Mouse (Mus musculus): ENCODE measurements around the gene Mobp.
"Not testable (repeated sequence)": the region's sequence is repeated elsewhere in the genome, so short reads cannot be mapped to it uniquely, and the experiment has no call there.

Mobp gene

DNA sequence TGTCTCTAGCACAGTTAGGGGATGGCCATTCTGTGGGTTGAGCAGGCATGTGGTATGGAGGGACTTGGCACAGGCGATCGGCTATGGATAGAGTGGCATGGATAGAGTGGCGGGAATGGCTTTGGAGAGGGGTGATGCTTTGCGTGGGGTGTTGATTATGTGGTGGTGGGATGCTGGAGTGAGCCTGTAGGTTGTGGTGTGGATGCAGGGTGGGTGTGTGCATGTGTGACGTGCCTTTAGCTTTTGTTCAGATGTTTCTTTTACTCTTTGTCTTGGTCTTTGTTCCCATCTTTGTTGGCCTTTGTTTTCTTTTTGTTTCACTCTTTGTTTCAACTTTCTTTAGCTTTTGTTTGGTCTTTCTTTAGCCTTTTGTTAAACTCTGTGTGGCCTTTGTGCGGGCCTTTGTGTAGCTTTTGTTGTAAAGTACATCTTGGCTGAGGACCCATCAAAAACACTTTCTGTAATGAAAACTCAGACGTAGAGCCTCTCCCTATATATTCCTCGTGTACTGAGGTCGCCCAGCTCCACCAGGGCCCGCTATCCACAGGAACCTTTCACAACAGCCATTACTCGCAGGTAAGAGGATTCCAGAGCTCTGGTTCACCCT is at the start of gene Mobp:
Mobp (plus strand) TSS at position 486 of the 607 bp plus-strand sequence.
- DNase-seq = no peak

DNA sequence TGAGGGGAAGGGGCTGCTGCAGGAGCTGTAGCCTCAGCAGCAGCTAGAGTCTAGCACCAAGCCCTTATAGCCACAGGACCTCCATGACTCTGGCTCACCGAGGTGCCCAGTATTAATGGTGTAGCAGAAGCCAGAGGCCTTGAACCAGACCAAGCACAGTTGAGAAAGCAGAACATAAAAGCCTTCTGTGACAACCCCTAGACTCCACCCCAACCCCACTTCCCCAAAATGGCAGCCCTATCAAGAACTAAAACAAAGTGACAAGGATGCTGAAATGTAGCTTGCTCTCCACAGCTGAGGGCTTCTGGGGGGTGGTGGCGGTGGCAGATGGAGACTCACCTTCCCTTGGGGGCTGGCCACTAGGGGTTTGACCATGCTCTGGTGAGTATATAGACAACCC is 48.3 kb upstream of the Mobp start:
- DNase-seq = no peak

DNA sequence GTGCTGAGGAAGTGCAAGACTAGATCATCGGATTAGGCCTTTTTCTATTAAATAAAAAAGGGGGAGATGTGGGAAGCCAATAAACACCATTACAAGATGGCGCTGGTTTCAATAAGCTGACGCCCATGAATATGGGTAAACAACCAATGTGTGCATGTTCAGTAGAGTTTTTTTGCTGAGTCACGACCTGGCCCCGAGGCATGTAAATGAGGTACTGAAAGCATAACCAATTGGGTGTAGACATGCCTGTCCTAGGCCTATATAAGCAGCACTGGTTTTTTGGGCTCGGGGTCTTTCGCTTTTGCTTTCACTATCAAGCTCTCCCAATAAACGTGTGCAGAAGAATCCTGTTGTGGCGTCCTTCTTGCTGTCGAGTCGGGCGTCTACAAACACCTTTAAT is 40.6 kb upstream of the Mobp start:
- DNase-seq = not testable (repeated sequence)

DNA sequence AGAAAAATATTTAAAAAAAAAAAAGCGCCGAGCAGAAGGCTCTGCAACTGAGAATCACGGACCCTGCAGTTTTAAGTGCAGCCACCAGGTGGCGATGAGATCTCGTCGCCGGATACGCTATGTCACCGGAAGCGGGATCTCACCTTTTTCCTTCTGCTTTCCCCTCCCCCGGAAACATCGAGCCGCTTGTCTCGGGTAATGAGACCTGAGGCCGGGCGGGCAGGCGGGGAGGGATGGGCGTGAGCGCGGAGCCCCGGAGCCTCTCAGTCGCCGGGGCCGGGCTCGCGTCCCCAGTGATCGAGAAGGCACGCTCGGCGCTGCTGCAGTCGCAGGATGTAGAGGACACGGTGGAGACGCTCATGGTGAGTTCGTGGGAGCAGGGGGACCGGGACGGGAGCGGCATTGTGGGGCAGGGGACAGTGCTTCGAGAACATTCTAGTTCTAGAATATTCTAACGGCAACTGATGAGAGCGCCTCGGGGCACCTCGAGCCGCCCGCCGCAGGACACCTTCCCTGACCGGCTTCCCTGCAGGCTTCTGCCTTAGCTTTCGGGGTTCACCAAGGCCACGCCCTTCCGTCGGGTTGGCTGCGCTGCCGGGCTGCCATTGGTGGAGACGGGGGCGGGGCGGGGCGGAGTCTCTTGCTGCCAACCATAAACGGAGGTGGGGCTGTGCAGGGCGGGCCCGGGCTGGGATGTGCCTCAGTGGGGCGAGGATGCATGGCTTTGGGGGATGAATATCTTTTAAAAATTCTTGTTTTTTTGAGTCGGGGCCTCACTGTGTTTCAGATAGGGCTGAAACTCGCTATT is 39.1 kb upstream of the Mobp start, which contains the start of gene Slc25a38:
Slc25a38 (plus strand) TSS at position 164 of the 808 bp plus-strand sequence.
- peak; percentile 97 to 98 for DNase-seq

DNA sequence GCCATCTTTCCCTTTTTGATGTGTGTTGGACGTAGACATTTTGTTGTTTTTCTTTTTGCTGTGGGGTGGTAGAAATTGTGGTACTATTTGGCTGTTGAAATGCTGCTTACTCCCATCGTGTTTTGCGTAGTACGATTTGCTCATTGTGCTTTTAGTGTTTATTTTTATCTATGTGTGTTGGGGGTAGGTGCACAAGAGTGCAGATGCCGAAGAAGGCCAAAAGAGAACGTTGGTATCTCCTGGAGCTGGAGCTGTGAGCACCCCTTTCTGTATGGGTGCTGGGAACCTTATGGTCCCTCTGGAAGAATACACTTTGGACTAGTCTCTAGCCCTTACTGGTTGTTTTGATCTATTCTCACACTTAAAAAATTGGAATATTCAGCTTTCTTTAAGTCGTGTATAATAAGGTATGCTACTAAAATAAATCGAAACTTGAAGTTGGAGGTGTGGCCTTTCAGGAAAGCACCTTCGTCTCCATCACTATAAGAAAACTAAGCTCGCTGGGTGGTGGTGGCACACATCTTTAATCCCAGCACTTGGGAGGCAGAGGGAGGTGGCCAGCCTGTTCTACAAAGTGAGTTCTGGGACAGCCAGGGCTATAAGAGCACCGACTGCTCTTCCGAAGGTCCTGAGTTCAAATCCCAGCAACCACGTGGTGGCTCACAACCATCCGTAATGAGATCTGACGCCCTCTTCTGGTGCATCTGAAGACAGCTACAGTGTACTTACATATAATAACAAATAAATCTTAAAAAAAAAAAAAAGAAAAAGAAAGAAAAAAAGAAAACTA is 38.2 kb upstream of the Mobp start:
- DNase-seq = no peak

DNA sequence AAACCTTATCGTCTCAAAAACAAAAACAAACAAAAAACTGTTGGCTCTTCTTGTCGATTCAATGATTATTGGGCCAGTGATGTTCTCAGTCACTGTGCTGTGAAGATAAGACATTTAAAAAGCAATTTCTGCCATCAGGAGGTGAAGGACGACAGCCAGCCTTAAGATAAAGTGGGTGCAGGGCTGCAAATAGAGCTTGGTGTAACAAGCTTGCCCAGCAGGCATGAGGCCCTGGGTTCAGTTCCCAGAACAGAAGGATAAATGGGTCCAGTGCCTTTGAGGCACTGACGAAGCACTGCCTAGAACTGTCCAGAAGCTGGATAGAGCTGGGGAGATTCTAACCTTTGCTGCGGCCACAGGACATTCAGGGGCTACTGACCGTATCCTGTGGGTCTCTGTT is 37.0 kb upstream of the Mobp start:
- DNase-seq = no peak

DNA sequence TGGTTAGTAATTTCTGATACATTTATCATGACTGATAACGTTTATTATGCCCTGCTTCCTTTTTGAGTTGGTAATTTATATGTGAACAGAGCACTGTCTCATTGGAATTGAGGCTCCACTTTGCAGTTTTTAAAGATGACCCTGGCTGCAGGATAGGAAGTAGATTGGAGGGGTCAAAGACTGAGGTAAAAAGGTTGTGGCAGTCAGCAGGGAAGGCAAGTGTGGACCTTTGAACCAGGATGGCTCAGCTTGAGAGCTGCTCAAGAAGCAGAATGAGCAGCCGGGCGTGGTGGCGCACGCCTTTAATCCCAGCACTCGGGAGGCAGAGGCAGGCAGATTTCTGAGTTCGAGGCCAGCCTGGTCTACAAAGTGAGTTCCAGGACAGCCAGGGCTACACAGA is 36.1 kb upstream of the Mobp start:
- no peak for DNase-seq

DNA sequence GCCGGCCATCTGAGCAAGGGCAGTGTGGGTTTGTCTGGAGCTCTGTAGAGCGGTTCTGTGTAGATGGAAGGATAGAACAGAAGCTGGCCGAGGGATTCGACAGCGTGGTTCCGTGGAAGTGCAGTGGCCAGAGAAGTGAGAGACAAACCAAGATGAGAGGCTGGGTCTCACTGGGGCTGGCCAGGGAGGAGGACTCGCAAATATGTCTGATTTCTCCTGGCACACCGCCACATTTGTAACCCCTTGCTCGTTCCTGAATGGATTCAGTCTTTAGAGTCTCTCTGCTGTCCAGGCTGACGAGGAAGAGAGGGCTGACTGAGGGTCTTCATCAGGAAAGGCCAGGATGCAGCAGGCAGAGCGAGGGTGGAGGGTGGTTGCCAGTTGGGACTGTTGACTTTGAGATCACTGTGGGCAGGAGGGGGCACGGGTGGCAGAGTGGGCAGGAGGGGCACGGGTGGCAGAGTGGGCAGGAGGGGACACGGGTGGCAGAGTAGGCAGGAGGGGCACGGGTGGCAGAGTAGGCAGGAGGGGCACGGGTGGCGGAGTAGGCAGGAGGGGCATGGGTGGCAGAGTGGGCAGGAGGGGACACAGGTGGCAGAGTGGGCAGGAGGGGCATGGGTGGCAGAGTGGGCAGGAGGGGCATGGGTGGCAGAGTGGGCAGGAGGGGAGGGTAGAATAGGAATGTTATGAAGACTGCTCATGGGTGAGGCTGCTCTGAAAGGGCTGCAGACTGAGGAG is 35.3 kb upstream of the Mobp start:
- no peak for DNase-seq

DNA sequence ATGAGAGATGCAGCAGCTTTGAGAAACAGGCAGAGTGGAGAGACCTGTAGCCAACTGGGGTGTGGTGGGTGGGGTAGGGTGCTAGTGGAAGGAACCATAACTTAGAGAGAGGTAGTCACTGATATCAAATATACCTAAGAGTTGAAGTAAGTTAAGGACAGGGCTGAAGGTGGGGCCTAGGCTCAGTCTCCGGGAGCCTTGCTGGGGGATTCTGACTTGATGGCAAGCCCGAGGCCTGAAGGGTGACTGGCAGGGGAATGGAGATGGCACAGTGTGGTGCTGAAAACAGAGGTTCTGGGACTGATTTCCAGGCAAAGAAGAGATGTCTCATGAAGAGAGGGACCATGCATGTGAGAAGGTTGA is 34.7 kb upstream of the Mobp start:
- DNase-seq = no peak

DNA sequence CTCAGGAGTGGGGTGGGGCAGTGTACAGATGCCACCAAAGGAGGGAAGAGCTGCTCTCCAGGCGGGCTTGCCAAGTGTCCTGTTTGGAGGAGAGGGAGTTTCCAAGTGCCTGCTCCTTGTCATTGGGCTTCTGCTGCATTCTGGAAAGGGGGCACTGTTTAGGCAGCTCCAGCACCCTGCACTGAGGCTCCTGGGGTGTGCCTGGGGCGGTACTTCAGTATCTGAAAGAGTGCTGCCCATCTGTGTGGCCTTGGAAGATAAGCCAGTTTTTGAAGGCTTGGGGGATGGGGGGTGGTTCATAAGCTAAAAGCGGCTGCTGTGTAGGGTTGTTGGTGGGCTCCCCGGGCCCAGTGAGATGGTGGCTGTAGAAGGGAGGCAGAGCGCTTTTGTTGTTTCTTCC is 33.9 kb upstream of the Mobp start:
- no peak for DNase-seq

DNA sequence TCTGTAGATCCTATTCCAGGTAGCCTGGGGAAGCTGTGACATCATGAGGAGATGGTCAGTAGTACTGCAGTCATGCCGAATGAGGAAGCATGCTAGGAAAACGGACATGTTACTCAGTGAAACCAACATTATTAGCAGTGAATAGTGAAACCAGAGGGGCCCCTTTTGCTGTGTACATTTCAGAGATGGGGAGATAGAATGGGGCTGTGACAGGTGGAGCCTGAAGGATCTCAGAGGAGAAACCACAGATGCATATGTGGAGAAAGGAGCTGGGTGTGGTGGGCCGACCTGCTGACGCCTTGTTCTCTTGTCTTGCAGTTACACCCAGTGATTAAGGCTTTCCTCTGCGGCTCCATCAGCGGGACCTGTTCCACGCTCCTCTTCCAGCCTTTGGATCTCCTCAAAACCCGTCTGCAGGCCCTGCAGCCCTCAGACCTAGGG is 33.3 kb upstream of the Mobp start:
- DNase-seq = no peak

DNA sequence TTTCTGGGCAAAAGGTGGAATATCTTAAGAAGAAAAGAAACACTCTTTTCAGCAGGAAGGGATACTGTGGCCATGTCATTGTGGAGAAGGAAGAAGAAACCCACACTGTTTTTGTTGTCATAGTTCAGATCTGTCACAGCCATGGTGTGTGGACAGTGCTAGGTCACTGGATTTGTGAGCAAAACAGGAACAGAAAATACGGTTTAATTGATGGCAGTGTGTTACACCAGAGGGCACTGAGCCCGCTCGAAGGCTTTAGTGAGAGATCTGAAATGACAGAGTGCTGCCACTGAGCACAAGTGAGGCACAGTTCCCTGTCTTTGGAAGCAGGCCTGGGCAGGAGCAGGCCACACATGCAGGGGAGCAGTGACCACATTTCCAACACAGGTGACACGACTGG is 31.3 kb upstream of the Mobp start:
- DNase-seq = no peak

DNA sequence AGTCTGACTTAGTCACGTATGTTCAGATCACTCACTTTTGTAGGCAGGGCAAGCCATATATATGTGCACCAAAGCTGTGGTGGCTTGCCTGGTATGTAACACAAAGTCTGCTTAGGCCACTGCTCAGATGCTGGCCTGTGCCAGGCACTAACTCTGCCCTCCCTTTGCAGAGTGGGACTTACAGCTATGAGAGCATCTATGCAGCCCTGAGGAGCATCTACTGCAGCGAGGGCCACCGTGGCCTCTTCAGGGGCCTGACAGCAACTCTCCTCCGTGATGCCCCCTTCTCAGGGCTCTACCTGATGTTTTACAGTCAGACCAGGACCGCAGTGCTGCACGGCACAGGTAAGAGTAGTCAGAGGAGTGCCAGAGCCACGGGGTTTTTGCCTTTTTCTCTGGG is 29.0 kb upstream of the Mobp start:
- DNase-seq = no peak

DNA sequence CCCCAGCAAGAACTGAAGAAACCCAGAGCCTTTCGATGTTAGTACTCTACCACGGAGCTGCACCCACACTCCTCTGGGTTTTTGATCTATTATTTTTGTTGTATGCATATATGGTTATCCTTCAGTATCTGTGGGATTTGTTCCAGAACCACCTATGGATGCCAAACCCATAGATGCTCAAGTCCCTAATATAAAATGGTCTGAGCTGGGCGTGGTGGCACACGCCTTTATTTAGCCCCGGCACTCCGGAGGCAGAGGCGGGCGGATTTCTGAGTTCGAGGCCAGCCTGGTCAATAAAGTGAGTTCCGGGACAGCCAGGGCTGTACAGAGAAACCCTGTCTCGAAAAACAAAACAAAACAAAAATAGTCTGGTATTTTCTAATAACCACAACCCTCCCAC is 22.6 kb upstream of the Mobp start:
- no peak for DNase-seq

DNA sequence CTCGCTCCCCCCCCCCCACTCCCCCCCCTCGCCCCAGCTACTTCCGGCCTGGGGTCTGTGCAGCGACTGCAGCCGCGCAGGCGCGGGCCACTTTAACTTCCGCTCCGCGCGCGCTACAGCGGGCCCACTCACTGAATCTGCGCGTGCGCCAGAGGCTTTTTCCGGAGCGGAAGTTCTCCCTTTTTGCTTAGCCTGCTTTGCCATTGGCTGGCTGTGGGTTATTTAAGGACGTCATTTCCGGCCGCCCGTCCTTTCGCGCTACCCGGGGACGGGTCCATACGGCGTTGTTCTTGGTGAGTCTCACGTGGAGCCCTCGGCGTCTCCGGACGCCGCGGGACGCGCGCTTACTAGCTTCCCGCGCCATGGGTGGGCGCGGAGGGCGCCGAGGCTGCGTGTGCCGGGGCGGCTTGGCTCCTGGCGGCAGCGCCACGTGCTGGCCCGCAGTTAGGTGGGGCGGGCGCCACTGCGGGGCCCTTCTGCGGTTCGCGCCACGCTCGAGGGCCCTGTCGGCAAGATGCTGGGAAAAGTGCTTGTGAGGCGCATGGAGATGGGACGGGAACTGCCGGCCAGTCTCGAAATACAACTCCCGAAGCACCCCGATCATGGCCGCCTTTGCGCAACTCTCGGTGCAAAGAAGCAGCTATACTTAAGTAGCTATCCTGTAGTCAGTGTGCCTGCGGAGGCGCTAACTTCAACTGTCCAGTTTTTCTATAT is 21.8 kb upstream of the Mobp start, which contains the start of gene Rpsa:
Rpsa (plus strand) TSS at position 152 of the 714 bp plus-strand sequence.
- peak; percentile 97 to 98 for DNase-seq

DNA sequence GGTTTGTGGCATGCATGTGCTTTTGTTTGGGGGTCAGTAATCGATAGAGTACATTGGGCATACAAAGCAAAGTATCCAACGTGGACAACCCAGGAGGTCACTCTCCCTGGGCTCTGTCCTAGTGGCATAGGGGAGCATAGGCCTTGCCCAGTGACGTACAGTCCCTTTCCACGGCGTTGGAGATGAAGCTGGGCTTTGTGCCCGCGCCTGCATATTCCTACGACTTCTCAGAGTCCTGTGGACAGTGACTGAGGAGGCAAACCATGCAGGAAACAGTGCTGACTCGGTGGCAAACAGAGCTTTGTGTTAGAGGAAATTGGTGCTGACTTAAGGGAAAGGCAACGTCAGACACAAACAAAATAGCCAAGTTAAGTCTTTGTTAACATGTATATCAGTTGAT is 20.2 kb upstream of the Mobp start:
- no peak for DNase-seq

DNA sequence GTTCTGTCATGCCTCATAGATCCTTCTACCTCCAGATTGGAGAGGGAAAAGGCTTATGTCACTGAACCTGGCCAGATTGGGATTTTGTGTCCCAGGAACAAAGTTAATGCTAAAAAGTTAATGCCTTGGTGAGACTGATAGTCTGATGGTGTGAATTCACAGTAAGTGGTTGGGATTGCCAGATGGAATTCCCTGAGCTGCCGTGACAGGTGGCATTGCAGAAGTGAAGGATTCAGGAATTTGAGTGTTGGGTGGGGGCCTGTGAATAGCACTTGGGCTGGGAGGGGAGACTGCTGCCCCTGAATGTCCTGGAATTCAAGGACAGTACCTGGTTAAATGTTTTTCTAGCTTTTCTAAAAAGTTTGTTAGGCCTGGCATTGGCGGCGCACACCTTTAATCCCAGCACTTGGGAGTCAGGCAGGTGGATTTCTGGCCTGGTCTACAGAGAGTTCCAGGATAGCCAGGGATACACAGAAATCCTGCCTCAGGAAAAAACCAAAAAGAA is 17.7 kb upstream of the Mobp start:
- DNase-seq = no peak

DNA sequence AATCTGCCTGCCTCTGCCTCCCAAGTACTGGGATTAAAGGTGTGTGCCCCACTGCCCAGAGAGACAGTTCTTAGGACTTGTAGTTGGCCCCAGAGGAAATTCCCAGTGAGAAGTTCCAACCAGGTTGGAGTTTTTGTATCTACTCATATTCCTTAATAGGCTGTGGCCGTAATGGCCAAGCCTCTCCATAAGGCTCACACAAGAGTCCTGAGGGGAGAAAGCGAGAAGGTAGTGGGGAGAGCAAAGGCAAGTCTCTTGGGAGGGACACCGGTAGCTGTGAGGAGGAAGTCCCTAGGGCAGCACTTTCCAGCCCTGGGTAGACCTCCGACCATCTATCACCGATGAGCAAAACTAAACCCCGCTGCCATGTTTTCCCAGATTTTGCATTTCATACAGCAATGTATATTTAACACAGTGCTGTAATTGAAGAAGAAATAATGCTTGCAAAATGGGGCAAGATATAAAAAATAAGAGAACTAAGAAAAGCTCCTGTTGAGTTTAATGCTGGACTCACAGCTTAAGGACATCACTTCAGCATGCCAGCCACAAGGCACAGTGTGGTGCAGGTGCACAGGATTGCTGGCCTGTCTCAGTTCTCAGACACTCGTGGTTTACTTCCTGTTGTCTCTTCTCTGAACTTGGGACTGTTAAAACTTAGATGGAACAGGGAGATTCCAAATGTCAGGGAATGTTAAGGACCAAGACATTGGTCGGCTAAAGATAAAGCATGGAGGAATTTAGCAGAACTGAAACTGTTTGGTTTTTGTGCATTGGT is 16.3 kb upstream of the Mobp start:
- no peak for DNase-seq

DNA sequence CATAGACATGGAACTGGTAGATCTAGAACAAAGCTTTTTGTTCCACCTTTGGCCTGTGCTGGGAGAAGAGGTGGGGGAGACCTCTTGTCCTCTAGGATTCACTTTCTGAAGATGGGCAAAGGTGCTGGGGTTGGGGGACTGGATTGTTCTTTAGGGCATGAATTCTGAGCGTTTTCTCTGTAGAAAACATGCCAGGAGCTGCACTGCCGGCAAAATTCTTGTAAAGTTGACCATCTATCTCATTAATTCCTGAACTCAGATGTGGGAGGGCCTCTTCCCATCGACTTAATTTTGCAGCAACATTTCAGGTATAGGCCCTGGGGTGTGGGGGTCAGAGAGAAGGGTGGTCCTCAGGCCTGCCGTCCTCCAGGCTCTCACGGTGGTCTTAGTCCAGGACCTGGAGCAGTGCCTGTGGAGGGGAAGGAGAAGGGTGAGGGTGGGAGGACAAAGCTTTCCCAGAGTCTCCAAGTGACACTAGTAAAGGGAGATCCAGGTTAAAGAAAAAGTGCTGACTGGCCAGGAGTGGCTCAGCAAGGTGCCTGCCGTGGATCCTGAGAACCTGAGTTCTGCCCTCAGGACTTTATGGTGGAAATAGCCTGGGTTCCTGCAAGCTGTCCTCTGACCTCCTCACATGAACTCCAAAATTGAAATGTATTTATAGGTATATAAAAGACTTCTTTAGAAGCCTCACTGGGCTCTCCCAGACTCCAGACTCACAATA is 15.6 kb upstream of the Mobp start:
- DNase-seq = no peak

DNA sequence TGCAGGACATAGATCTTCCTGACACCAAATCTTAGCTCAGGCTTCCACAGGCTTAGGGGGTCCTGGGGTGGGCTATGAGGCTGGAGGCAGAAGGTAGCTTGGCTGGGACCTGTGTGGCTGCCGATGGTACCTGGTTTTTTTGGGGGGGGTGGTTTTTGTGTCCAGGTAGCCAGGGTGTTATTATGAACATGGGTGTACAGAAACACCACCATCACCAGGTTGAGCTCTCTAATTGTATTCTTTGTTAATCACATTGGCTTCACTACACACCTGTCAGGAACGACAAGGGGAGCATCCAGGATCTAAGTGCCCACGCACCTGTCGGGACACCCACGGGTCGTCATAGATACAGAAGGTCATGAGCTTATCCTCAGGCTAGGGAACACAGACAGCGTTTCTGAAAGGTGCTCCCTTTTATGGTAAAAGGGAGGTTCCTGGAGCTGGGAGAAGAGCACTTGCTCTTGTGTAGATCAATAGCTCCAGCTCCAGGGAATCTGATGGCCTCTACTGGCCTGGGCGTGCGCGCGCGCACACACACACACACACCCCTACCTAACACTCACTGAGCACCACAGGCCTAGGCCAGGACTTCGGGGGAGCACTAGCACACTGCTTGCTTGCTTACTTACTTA is 14.9 kb upstream of the Mobp start:
- DNase-seq = no peak
